Mouse (Mus musculus) G1E (cell line): ENCODE measurements around the gene Ascl2. TPM values are rescaled to one million over a fixed set of nuclear protein-coding genes. Genes with fewer than 3 reads are reported as not detected.

Source experiments
- ATAC-seq: 2 replicates; pipeline ENCODE4 v1.8.0; 2016; ENCODE audit warnings: mild to moderate bottlenecking; ENCODE audit not compliant: insufficient number of reproducible peaks, poor library complexity, low FRiP score, severe bottlenecking; ENCODE audit errors: extremely low read depth
- DNase-seq: peaks from one replicate; pipeline ENCODE4 v3.0.0; 2012; ENCODE audit warnings: low spot score
- H3K27me3 ChIP-seq: 2 replicates; pipeline ENCODE4 v1.6.1; 2012; ENCODE audit warnings: mild to moderate bottlenecking, low read length, inconsistent platforms; ENCODE audit not compliant: insufficient read depth
- H3K36me3 ChIP-seq: replicated peaks from 2 replicates; pipeline ENCODE3; 2012; ENCODE audit warnings: mild to moderate bottlenecking, inconsistent platforms
- H3K4me1 ChIP-seq: 2 replicates; pipeline ENCODE4 v1.6.1; 2012; ENCODE audit warnings: low read depth, low read length, inconsistent platforms, mixed read lengths; ENCODE audit not compliant: insufficient read depth
- H3K4me3 ChIP-seq: 2 replicates; pipeline ENCODE4 v1.5.1; 2012; ENCODE audit warnings: low read depth, mild to moderate bottlenecking, inconsistent platforms, low read length, moderate library complexity, mixed read lengths
- H3K9me3 ChIP-seq: replicated peaks from 2 replicates; pipeline ENCODE4 v1.6.1; 2012; ENCODE audit warnings: inconsistent platforms
- CTCF ChIP-seq: IDR thresholded peaks from 2 replicates; pipeline ENCODE4 v1.5.1; 2012; ENCODE audit warnings: low read depth, low read length, inconsistent platforms, mixed read lengths
- GATA1 ChIP-seq: IDR thresholded peaks from 2 replicates; pipeline ENCODE4 v1.6.1; 2012; ENCODE audit warnings: borderline replicate concordance, low read length, inconsistent platforms, mixed read lengths
- GATA2 ChIP-seq: IDR thresholded peaks from 2 replicates; pipeline ENCODE4 v1.6.1; 2012; ENCODE audit warnings: low read depth, low read length, inconsistent platforms, borderline replicate concordance
- POLR2AphosphoS5 ChIP-seq: IDR thresholded peaks from 2 replicates; pipeline ENCODE4 v1.6.1; 2012; ENCODE audit warnings: low read depth, low read length, inconsistent platforms; ENCODE audit not compliant: insufficient replicate concordance
- TAL1 ChIP-seq: conservative IDR thresholded peaks from 2 replicates; pipeline ENCODE4 v1.6.1; 2012; ENCODE audit warnings: low read depth, low read length, inconsistent platforms, mixed read lengths
- polyA plus RNA-seq: library from polyadenylated mRNA; stranded (reverse); fragments of >175 nt; gene quantifications from 2 replicates; pipeline ENCODE4 v1.2.3, GENCODE M21; 2012
- total RNA-seq, 2 experiments: library from RNA; stranded (forward) in 1 of 2; stranded (reverse) in 1 of 2; fragments of 200-1000 nt in 1 of 2; fragments of >200 nt in 1 of 2; fragmentation: Nextera tagmentation in 1 of 2; gene quantifications; 2 replicates each; pipeline ENCODE4 v1.2.3; 2014 to 2017

Gene Ascl2
- total and polyA plus RNA-seq, 3 experiments = not detected

DNA sequence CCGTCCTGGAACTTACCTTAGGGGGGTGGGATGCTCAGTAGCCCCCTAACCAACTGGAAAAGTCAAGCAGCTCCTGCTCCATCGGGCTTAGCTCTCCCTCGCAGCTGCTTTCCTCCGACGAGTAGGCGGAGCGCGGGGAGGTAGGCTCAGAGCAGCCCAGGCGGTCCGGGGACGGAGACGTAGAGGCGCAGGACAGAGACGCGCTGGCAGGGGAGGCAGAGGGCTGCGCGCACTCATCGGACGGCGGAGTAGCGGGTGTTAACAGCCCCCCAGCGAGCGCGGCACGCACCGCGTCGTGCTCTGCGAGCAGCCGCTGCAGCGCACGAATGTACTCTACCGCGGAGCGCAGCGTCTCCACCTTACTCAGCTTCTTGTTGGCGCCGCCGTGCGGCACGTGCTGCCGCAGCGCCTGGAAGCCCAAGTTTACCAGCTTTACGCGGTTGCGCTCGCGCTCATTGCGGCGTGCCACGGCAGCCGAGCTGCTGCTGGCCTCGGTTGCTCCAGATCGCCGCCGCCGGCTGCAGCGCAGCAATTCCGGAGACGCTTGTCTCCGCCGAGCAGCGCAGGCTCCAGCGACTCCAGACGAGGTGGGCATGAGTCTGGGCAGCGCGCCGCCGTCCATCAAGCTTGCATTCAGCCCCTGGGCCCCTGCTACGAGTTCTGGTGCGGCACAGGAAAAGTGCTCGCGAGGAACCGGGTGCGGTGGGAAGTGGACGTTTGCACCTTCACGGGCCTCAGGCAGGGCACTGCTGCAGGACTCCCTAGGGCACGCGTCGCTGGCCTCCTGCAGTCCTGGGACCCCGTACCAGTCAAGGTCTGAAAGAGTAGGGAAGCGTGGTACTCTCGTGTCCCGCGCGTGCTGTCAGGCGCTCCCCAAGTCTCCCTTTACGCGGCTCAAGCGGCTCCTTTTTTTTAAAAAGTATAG is 918 bp downstream of the Ascl2 start:
- H3K4me1 ChIP-seq = no peaks in the 10 kb centered on the region; the same call in 1 of the 2 replicates
- no peak overlapping the region; the same call in 1 of the 2 replicates for H3K4me3 ChIP-seq
- no peaks in the 10 kb centered on the region for H3K36me3 ChIP-seq
- H3K27me3 ChIP-seq = peaks cover 33% of the 10 kb centered on the region
- no peak for TF ChIP-seq POLR2AphosphoS5
- no peak for TF ChIP-seq GATA1
- no peak for TF ChIP-seq GATA2
- TF ChIP-seq CTCF = no peak
- TF ChIP-seq TAL1 = no peak
- DNase-seq (no peak), ATAC-seq (no peak)
- H3K9me3 ChIP-seq = peaks cover 10% of the 10 kb centered on the region

DNA sequence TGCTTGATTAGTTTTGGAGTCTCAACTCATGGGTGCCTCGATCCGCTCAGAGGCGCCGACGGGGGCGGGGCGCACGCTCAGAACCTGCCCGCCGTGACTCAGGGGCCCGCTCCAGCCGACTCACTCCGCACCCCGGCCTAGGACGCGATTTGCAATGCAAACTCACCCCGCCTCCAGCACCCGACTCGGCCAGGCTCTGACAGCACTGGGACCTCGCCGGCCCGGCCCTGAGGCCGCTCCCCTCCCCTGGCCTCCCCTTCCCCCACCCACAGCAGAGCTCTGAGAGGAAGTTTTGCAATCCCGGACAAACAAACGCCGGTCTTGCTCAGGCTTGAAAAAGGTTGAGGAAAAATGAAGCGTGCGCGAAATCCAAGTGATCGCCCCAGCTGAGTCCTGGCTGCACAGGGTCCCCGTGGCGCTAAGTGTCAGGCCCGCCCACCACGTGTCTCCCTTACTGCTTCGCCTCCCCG is 1.6 kb downstream of the Ascl2 start:
- Histone ChIP-seq H3K4me3 (no peak overlapping the region), H3K27me3 (peaks cover 33% of the 10 kb centered on the region), H3K4me1 (no peaks in the 10 kb centered on the region; the same call in 1 of the 2 replicates), H3K9me3 (peaks cover 10% of the 10 kb centered on the region), H3K36me3 (no peaks in the 10 kb centered on the region)
- no peak for ATAC-seq
- TF ChIP-seq GATA2 (no peak), CTCF (no peak), POLR2AphosphoS5 (no peak), TAL1 (no peak), GATA1 (no peak)
- DNase-seq = no peak

DNA sequence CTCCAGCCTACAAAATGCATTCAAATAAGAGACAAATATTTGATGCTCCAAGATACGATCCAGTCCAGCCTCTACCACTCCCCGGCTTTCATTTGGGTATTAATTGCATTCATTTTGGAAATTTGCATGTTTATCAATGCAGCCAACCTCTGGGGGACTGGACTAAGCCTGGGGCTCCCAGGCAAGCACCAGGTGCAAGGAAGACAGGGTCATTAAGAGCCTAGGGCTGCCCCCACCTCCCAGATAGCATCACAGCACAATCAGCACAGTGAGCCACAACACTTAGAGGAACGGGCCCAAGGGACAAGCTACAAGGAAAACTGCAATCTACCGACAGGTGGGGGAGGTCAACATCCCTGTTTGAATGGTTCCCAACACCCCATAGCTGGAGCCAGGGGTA is 9.3 kb downstream of the Ascl2 start:
- H3K27me3 ChIP-seq = peaks cover 16% of the 10 kb centered on the region
- no peak for TF ChIP-seq TAL1
- no peak for TF ChIP-seq GATA1
- no peak for TF ChIP-seq GATA2
- no peak for TF ChIP-seq POLR2AphosphoS5

DNA sequence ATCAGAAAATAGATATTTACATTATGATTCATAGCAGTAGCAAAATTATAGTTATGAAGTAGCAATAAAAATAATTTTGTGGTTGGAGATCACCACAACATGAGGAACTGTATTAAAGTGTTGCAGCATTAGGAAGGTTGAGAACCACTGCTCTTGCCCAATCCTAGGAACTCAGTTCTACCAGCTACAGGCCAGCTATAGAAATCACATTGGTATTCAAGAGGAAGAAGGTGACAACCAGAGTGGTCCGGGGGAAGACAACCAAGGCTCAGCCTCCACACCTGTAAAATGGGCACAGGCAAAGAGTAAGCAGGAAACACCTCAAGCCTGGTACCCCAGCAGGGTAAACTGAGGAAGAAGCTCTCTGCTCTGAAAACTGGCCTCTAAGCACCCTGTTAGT is 10.2 kb downstream of the Ascl2 start:
- no peak for TF ChIP-seq CTCF
- TF ChIP-seq POLR2AphosphoS5 = no peak
- H3K27me3 ChIP-seq = peaks cover 9% of the 10 kb centered on the region

More for the DNA sequence above, 9.3 kb downstream of the Ascl2 start:
- no peak overlapping the region for H3K4me3 ChIP-seq
- no peaks in the 10 kb centered on the region for H3K9me3 ChIP-seq
- no peak for DNase-seq
- H3K4me1 ChIP-seq = no peaks in the 10 kb centered on the region
- ATAC-seq = no peak
- no peaks in the 10 kb centered on the region for H3K36me3 ChIP-seq

DNA sequence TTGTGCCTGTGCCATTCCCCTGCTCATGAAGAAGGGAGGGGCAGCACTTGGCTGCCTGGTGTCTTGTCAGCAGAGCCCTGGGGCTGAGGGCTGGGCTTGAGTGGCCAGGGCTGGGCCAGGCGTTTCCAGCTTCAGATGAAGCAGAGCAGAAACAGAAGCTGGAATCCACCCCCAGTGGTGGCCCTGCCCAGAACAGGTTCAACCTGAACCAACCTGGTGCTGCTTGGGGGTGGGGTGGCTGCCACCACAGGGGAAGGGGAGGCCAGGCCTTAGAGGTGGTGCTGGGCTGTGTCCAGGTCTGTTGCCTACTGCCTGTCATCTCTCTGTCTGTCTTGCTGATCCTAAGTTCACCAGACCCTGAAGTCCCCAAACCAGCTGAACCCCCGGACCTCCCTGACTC is 13.0 kb downstream of the Ascl2 start:
- peaks cover 4% of the 10 kb centered on the region for H3K27me3 ChIP-seq
- ATAC-seq (no peak), DNase-seq (no peak)
- no peak overlapping the region for H3K4me3 ChIP-seq
- H3K4me1 ChIP-seq = no peaks in the 10 kb centered on the region
- TF ChIP-seq TAL1 (no peak), POLR2AphosphoS5 (no peak), CTCF (no peak), GATA1 (no peak), GATA2 (no peak)
- no peaks in the 10 kb centered on the region for H3K9me3 ChIP-seq
- H3K36me3 ChIP-seq = no peaks in the 10 kb centered on the region

More for the DNA sequence above, 10.2 kb downstream of the Ascl2 start:
- Histone ChIP-seq H3K36me3 (no peaks in the 10 kb centered on the region), H3K4me1 (no peaks in the 10 kb centered on the region), H3K9me3 (no peaks in the 10 kb centered on the region), H3K4me3 (no peak overlapping the region)
- DNase-seq = no peak
- no peak for ATAC-seq

DNA sequence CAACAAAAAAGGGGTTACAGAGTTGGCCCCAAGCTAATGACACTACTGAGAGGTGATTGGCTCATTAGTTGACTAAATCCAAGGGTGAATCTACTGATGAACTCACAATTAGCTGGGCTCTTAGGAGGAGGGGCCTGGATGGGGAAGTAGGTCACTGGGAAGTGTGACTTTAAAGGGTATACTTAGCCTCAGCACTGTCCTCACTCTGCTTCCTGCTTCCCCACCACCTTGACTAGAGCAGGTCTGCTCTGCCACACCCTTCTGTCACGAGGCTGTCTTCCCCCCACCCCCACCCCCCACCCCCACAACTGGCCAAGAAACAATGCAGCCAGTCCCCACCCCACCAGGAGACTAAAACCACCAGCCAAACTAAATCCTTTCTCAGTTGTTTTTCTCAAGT is 19.5 kb downstream of the Ascl2 start:
- Histone ChIP-seq H3K27me3 (peaks cover 13% of the 10 kb centered on the region; the same call in 1 of the 2 replicates), H3K4me1 (no peaks in the 10 kb centered on the region; the same call in 1 of the 2 replicates), H3K9me3 (no peaks in the 10 kb centered on the region), H3K4me3 (no peak overlapping the region), H3K36me3 (no peaks in the 10 kb centered on the region)
- DNase-seq = no peak
- TF ChIP-seq CTCF = no peak
- TF ChIP-seq GATA2 = no peak
- TF ChIP-seq GATA1 = no peak
- TF ChIP-seq TAL1 = no peak
- no peak for TF ChIP-seq POLR2AphosphoS5
- ATAC-seq = no peak
